Mouse (Mus musculus): ENCODE results near the gene Vsig2. TPM values are rescaled to one million over a fixed set of nuclear protein-coding genes. Genes with fewer than 3 reads are reported as not detected.

Gene Vsig2
- polyA plus RNA-seq, 1 experiment from 2014 or later = 33.3 TPM

GRCm38 (mm10) chr9:37519995-37520394, 19.1 kb upstream of the Vsig2 start:
- H3K9me3 ChIP-seq = no peaks in the 10 kb centered on the region
- no peaks in the 10 kb centered on the region for H3K27me3 ChIP-seq
- WGBS = 85% methylated on average over 2 of the region's 2 CpGs
- no peak for ATAC-seq (ENCODE audit: borderline replicate concordance, extremely low read depth, low FRiP score, low TSS enrichment)
- H3K4me3 ChIP-seq = no peak overlapping the region
- H3K36me3 ChIP-seq = peaks cover 35% of the 10 kb centered on the region
- H3K27ac ChIP-seq = no peak overlapping the region
- no peak overlapping the region for H3K9ac ChIP-seq
- no peak overlapping the region for H3K4me2 ChIP-seq
- 0 out of 2 replicates have a peak, but pooled peaks cover 6% of the 10 kb centered on the region for H3K4me1 ChIP-seq

- WGBS = 87% methylated on average over 2 of the region's 2 CpGs
Observed at GRCm38 (mm10) chr9:37525461-37525860, 13.6 kb upstream of the Vsig2 start.

GRCm38 (mm10) chr9:37526443-37527395, 12.3 kb upstream of the Vsig2 start:
- Histone ChIP-seq H3K9me3 (no peaks in the 10 kb centered on the region), H3K9ac (peak overlapping the region; percentile 41), H3K4me1 (peaks cover 40% of the 10 kb centered on the region), H3K27me3 (peaks cover 27% of the 10 kb centered on the region), H3K36me3 (peaks cover 21% of the 10 kb centered on the region), H3K4me2 (peak overlapping the region; percentile 78), H3K4me3 (peak overlapping the region; percentile 36), H3K27ac (peak overlapping the region; percentile 38; the same call in 1 of the 2 replicates)
- peak; percentile 62 for ATAC-seq (ENCODE audit: borderline replicate concordance, extremely low read depth, low FRiP score, low TSS enrichment)
- WGBS = 20% methylated on average over 21 of the region's 21 CpGs

More at GRCm38 (mm10) chr9:37525461-37525860, 13.6 kb upstream of the Vsig2 start:
- Histone ChIP-seq H3K27ac (no peak overlapping the region), H3K9ac (no peak overlapping the region), H3K4me1 (peaks cover 30% of the 10 kb centered on the region), H3K27me3 (peaks cover 27% of the 10 kb centered on the region), H3K9me3 (no peaks in the 10 kb centered on the region), H3K4me2 (no peak overlapping the region), H3K4me3 (no peak overlapping the region), H3K36me3 (peaks cover 26% of the 10 kb centered on the region)
- ATAC-seq (ENCODE audit: borderline replicate concordance, extremely low read depth, low FRiP score, low TSS enrichment) = no peak

- Histone ChIP-seq H3K4me3 (peak within 1 kb of the TSS; percentile 36), H3K9ac (peak within 1 kb of the TSS; percentile 41), H3K4me2 (peak within 1 kb of the TSS; percentile 78), H3K27me3 (peaks cover 27% of the 10 kb centered on the region), H3K27ac (peak within 1 kb of the TSS; percentile 87), H3K36me3 (peaks cover 19% of the 10 kb centered on the region), H3K9me3 (no peaks in the 10 kb centered on the region), H3K4me1 (peaks cover 40% of the 10 kb centered on the region)
- peak; percentile 25; the same call in 1 of the 2 replicates for ATAC-seq (ENCODE audit: borderline replicate concordance, extremely low read depth, low FRiP score, low TSS enrichment)
- 9% methylated on average over 41 of the region's 41 CpGs for WGBS
Observed at GRCm38 (mm10) chr9:37527396-37528224, 11.4 kb upstream of the Vsig2 start, which contains the start of gene Esam. Gene Esam (plus strand): TSS chr9:37528078.

GRCm38 (mm10) chr9:37528225-37528970, 10.7 kb upstream of the Vsig2 start:
- WGBS = 30% methylated on average over 9 of the region's 9 CpGs
- no peak for ATAC-seq (ENCODE audit: borderline replicate concordance, extremely low read depth, low FRiP score, low TSS enrichment)
- peaks cover 27% of the 10 kb centered on the region for H3K27me3 ChIP-seq
- H3K9ac ChIP-seq = peak overlapping the region; percentile 41
- H3K4me1 ChIP-seq = peaks cover 40% of the 10 kb centered on the region
- H3K9me3 ChIP-seq = no peaks in the 10 kb centered on the region
- H3K36me3 ChIP-seq = peaks cover 12% of the 10 kb centered on the region
- peak overlapping the region; percentile 78 for H3K4me2 ChIP-seq
- peak overlapping the region; percentile 87 for H3K27ac ChIP-seq
- H3K4me3 ChIP-seq = peak overlapping the region; percentile 36

GRCm38 (mm10) chr9:37530031-37530887, 8.8 kb upstream of the Vsig2 start:
- no peaks in the 10 kb centered on the region for H3K9me3 ChIP-seq
- peaks cover 40% of the 10 kb centered on the region for H3K4me1 ChIP-seq
- peak; percentile 55 for ATAC-seq (ENCODE audit: borderline replicate concordance, extremely low read depth, low FRiP score, low TSS enrichment)
- peak overlapping the region; percentile 36 for H3K4me3 ChIP-seq
- peaks cover 27% of the 10 kb centered on the region for H3K27me3 ChIP-seq
- 4% methylated on average over 32 of the region's 32 CpGs for WGBS
- 0 out of 2 replicates have a peak, but pooled peaks cover 2% of the 10 kb centered on the region for H3K36me3 ChIP-seq
- peak overlapping the region; percentile 87 for H3K27ac ChIP-seq
- H3K4me2 ChIP-seq = peak overlapping the region; percentile 78
- peak overlapping the region; percentile 41 for H3K9ac ChIP-seq

- Histone ChIP-seq H3K4me2 (peak overlapping the region; percentile 78), H3K4me3 (peak overlapping the region; percentile 36), H3K36me3 (0 out of 2 replicates have a peak, but pooled peaks cover 3% of the 10 kb centered on the region), H3K9me3 (no peaks in the 10 kb centered on the region), H3K27me3 (peaks cover 27% of the 10 kb centered on the region), H3K4me1 (peaks cover 40% of the 10 kb centered on the region), H3K9ac (peak overlapping the region; percentile 41), H3K27ac (peak overlapping the region; percentile 80)
- 4% methylated on average over 31 of the region's 31 CpGs for WGBS
- ATAC-seq (ENCODE audit: borderline replicate concordance, extremely low read depth, low FRiP score, low TSS enrichment) = peak; percentile 71
Observed at GRCm38 (mm10) chr9:37530888-37531705, 8.0 kb upstream of the Vsig2 start.

- H3K4me3 ChIP-seq = no peak overlapping the region
- H3K9ac ChIP-seq = no peak overlapping the region
- H3K9me3 ChIP-seq = no peaks in the 10 kb centered on the region
- H3K27me3 ChIP-seq = no peaks in the 10 kb centered on the region
- H3K36me3 ChIP-seq = 0 out of 2 replicates have a peak, but pooled peaks cover 3% of the 10 kb centered on the region
- no peak overlapping the region for H3K4me2 ChIP-seq
- 71% methylated on average over 4 of the region's 4 CpGs for WGBS
- H3K4me1 ChIP-seq = 0 out of 2 replicates have a peak, but pooled peaks cover 5% of the 10 kb centered on the region
- peak overlapping the region; percentile 71; the same call in 1 of the 2 replicates for H3K27ac ChIP-seq
- no peak for ATAC-seq (ENCODE audit: borderline replicate concordance, extremely low read depth, low FRiP score, low TSS enrichment)
Observed at GRCm38 (mm10) chr9:37536851-37537250, 2.2 kb upstream of the Vsig2 start.

- Histone ChIP-seq H3K4me2 (no peak overlapping the region), H3K4me1 (peaks cover 5% of the 10 kb centered on the region; the same call in 1 of the 2 replicates), H3K9me3 (no peaks in the 10 kb centered on the region), H3K27me3 (no peaks in the 10 kb centered on the region), H3K27ac (peak overlapping the region; percentile 71), H3K4me3 (no peak overlapping the region), H3K36me3 (0 out of 2 replicates have a peak, but pooled peaks cover 3% of the 10 kb centered on the region), H3K9ac (no peak overlapping the region)
- ATAC-seq (ENCODE audit: borderline replicate concordance, extremely low read depth, low FRiP score, low TSS enrichment) = peak; percentile 25; the same call in 1 of the 2 replicates
- 63% methylated on average over 5 of the region's 5 CpGs for WGBS
Observed at GRCm38 (mm10) chr9:37537658-37538250, 1.3 kb upstream of the Vsig2 start.
